Mouse (Mus musculus): ENCODE measurements around the gene AI467606.

DNA sequence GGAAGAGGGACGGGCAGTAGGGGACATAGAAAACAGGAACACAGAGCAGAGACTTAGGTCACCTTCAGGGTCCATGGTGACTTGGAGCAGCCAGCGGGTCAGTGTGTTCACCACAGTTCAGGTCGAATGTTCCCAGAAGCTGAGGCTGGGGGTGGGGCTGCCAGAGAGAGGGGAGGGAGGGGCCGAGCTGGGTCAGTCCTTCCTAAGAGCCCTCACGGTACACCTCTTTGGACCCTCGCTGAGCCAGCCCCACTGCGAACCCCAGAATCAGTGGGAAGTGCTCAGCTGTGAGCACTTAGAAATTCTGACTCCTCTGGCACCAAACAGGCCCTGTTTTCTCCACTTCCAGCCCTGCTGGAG lies 30.7 kb downstream of the AI467606 start, which contains the start of gene Qprt:
- no peak for TF ChIP-seq CTCF (IDR thresholded peaks at IDR 0.05; ENCODE audit: extremely low read depth, insufficient read depth, low read length)
- TF ChIP-seq POLR2A (IDR thresholded peaks at IDR 0.05; ENCODE audit: extremely low read depth, insufficient read depth, low read length): no peak

Measured in cortical plate, adult 2 months (tissue).